Mouse (Mus musculus): ENCODE measurements at regions not wholly inside any gene's neighbourhood (a gene's known extent, or its start where the extent isn't known, plus 50 kb on each side); places are given as distances from the start of the nearest gene placed in this dataset.

GRCm38 (mm10) chr9:71420064-71420463 is 65.7 kb downstream of the Polr2m start:
- DNase-seq (ENCODE audit: low spot score) = no peak

GRCm38 (mm10) chr9:71418531-71418930 is 67.2 kb downstream of the Polr2m start:
- DNase-seq (ENCODE audit: low spot score) = no peak

DNA sequence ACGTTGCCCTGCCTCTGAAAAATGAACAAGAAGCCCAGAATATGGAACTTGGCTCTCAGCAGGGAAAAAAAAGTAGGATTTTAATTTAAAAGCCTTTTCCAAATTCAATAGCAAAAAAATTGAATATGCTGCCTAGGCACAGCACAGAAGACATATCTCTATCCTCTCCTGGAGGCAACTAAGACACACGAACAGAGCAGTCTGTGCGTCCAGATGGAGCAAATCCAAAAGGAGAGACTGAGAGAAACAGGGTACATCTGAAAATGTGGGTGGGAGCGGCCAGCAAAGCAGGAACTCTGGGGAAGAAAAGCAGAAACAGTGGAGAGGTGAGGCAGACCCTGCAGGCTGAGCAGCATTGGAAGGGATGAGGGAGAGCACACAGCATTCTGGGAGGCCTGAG is 68.5 kb downstream of the Polr2m start:
- no peak for DNase-seq (ENCODE audit: low spot score)

- no peak for DNase-seq (ENCODE audit: low spot score)
Observed at GRCm38 (mm10) chr9:71411171-71411570, 74.6 kb downstream of the Polr2m start.

GRCm38 (mm10) chr9:71409925-71410324 is 75.8 kb downstream of the Polr2m start:
- DNase-seq (ENCODE audit: low spot score) = no peak

DNA sequence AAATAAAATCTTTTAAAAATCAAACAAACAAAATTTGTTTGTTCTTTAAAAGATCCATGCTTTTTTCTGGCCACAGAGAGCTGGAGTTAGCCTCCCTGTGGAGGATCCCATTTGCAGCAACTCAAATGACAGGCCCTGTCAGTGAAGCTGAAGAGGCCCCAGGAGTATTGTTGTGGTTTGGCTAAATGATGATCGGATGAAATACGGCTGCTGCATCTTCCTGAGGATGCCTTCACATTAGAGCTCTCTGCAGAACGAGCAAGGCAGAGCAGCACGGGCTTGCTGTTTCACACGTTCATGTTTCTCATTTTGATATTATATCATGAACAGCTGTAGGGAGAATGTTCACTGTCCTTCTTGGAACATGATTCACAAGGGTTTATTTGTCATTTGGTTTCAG is 76.8 kb downstream of the Polr2m start:
- no peak for DNase-seq (ENCODE audit: low spot score)

GRCm38 (mm10) chr9:71404396-71405135 is 81.2 kb downstream of the Polr2m start:
- DNase-seq (ENCODE audit: low spot score) = no peak

DNA sequence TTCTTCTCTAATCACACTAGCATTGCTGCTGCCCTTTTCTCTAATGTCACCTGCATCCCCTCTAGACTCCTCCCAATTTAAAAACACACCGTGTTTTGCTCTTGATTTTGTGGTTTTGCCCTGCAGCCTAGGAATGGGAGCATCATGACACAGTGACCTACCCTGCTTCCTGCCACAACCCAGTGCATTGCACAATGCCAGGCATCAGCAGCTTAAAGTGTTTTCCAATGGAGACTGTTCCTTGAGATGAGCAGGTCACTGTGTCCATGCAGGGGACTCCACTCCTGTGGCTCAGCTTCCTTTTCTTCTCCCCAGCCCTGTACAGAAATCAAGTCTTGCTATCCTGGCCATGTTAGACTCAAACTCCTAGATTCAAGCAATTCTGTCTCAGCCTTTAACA is 84.1 kb downstream of the Polr2m start:
- DNase-seq (ENCODE audit: low spot score) = no peak

DNA sequence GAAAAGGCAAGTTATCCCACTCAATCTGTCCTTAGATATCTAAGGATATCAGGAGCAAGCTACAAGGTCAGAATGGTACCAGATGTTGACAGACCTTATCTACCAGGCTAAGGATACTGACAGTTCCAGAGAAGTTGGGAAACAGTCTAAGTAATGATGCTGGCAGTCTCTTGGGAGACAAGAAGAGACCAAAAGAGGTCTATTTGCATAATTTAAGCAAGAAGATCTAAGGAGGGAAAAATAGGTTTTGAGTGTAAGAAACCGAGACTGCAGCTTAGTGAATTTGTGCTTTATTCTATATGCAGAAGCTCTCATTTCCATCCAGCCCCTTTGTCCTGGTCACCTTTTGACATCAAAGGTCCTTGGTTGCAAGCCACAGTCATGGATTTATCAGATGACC is 86.4 kb downstream of the Polr2m start:
- DNase-seq (ENCODE audit: low spot score) = no peak

- no peak for DNase-seq (ENCODE audit: low spot score)
Observed at GRCm38 (mm10) chr9:71396784-71397183, 89.0 kb downstream of the Polr2m start.

DNA sequence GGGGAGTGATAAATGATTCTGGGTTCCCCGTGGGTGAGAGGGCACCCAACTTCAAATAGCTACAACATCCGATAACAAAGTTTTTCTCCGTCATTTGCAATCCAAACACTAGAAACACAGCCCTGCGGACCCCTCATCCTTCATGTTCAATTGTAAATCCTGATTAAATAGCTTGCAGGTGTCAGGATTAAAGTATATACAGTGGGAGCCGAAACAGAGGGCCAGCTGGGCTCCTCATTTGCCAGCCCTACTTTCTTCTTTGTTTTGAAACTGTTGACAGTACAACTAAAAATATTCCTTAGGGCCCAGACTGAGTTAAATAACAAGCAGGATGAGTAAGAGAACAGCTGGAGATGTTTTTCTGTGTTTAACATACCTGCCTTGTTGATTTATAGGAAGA is 95.5 kb downstream of the Polr2m start:
- DNase-seq (ENCODE audit: low spot score) = no peak

DNA sequence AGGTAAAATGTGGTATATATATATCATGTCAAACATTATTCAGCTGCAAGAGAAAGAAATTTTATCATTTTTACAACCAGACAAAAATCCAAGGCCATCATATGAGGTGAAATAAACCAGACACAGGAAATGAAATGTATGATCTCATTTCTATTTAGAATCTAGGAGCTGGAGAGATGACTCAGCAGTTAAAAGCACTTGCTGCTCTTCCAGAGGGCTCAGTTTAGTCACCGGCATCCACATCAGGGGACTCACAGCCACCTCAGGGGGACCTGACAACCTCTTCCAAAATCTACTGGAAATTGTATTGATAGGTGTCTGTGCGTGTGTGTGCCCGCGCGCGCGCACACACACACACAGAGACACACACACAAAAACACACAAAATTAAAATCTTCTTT is 98.3 kb downstream of the Polr2m start:
- DNase-seq (ENCODE audit: low spot score) = no peak

- DNase-seq (ENCODE audit: low spot score) = no peak
Observed at GRCm38 (mm10) chr9:71383901-71384300, 101.8 kb downstream of the Polr2m start.

- no peak for DNase-seq (ENCODE audit: low spot score)
Observed at GRCm38 (mm10) chr9:71379731-71380250, 105.9 kb downstream of the Polr2m start.

- no peak for DNase-seq (ENCODE audit: low spot score)
Observed at GRCm38 (mm10) chr9:71369760-71370159, 116.0 kb downstream of the Polr2m start.

DNA sequence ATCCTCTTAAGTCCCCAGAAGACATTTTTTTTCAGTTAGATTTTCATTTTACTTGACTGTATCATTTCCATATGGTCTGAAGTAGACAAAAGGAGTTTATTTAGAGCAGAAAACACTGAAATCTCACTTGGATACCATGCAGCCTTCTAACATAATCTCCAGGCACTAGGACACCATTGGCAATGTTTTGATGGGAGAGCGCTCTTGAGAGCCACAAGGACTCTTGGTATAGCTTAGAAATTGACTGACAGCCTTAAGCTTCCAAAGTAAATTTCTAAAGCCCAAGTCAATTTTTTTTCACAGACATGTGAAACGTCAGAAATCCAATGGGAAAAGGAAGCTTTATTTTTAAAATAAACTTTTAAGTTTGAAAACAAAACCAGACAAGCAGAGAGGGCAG is 116.5 kb downstream of the Polr2m start:
- DNase-seq (ENCODE audit: low spot score) = no peak

DNA sequence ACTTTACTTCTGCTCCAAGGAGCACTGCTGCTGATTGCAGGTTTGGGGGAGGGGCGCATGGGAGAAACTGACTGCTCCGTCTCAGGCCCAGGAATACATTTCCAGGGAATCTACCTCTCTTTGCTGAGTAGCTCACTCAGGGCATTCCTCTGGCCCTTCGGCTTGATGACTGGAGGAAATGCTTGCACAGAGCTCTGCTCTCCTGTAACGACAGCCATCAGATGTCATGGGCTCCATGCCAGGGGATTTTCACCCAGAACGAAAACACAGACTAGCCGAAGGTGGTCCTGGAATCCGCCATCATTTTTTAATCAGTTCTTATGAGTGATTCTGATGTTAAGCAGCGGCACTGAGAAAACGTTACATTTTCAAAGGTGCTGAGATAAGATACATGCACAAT is 119.2 kb downstream of the Polr2m start:
- DNase-seq (ENCODE audit: low spot score) = no peak

DNA sequence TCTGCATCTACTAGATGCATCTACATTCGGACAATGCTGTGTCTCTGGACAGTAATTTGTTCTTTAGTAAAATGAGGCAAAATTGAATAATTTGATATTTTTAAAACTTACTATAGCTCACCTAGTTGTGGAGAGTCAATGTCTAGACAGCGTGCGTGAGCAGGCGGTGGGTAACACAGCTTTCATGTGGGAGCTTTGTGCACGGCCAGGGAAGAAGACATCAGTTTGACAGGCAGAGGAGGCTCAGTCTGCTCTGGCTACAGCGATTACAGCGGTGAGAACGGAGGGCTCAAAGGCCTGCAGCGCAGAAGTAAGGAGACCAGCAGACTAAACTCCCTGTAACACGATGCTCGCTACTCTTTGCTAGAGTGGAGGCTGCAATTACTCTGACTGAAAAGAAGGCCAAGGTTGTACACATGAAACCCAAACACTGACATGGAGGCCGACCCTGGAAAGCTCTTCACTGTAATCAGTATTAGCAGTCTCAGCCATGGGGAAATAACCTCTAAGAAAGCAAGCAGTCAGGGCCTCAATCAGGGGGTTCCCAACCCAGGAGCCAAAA is 120.5 kb downstream of the Polr2m start:
- no peak for DNase-seq (ENCODE audit: low spot score)

- no peak for DNase-seq (ENCODE audit: low spot score)
Observed at GRCm38 (mm10) chr9:71364047-71364665, 121.6 kb downstream of the Polr2m start.

DNA sequence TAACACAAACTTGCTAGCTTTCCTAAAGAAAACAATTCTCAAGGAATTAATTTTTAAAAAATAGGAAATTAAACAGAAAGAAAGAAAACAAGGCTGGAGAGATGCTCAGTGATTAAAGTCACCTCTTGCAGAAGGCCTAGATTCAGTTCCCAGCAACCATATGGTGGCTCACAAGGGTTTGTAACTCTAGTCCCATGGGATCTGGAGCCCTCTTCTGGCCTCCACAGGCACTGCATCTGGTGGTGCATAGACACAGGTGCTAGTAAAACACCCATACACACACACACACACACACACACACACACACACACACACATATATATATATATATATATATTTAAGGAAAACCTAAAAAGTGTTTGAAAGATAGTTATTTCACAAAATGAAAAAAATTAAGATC is 123.3 kb downstream of the Polr2m start:
- no peak for DNase-seq (ENCODE audit: low spot score)

- no peak for DNase-seq (ENCODE audit: low spot score)
Observed at GRCm38 (mm10) chr9:71361961-71362360, 123.8 kb downstream of the Polr2m start.

GRCm38 (mm10) chr9:71361311-71361710 is 124.4 kb downstream of the Polr2m start:
- DNase-seq (ENCODE audit: low spot score) = no peak

DNA sequence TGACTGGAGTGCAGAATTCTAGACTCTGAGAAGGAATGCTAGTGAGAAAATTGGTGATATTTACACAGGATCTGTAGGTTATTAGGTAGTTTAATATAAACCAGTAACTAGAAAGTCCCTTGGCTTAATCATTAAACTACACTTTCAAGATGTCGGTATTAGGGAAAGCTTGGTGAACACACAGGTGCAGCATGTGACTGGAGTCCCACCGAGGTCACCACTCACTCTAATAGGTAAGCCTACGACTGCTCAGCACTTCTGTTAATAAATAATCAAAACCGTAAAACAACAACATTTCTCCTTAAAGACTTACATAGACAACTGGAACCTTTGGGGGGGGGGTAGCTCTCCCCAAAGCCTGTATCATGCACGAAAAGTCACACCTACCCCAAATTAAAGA is 125.1 kb downstream of the Polr2m start:
- DNase-seq (ENCODE audit: low spot score) = no peak
